Mouse (Mus musculus) limb, embryonic 11.5 days (tissue): ENCODE data around the gene Gm49387. TPM values are rescaled to one million over a fixed set of nuclear protein-coding genes. Genes with fewer than 3 reads are reported as not detected.
A peak's percentile ranks its signal among the peaks of the same experiment; 100 is the strongest.

Experiments
- ATAC-seq: fragments of 200-750 bp; cut with Nextera tagmentation; 2 replicates; pipeline ENCODE4 v1.8.0; 2017; ENCODE audit warnings: low read depth; ENCODE audit not compliant: insufficient number of reproducible peaks, low FRiP score, low TSS enrichment
- DNase-seq: peaks from one replicate; pipeline ENCODE4 v3.0.0-alpha.2; 2015; ENCODE audit warnings: low spot score
- H3K27ac ChIP-seq: fragments of 300-500 bp; sonication (generic); replicated peaks from 2 replicates; pipeline ENCODE4 v1.5.1; 2014; ENCODE audit warnings: low read depth, mild to moderate bottlenecking, low read length
- H3K27me3 ChIP-seq: fragments of 300-500 bp; sonication (generic); 2 replicates; pipeline ENCODE4 v1.6.1; 2014; ENCODE audit warnings: mild to moderate bottlenecking, low read length, mixed read lengths; ENCODE audit not compliant: control insufficient read depth, insufficient read depth
- H3K36me3 ChIP-seq: fragments of 300-500 bp; sonication (generic); 2 replicates; pipeline ENCODE4 v1.6.1; 2014; ENCODE audit warnings: mild to moderate bottlenecking, low read length, moderate library complexity, mixed read lengths; ENCODE audit not compliant: control insufficient read depth, insufficient read depth
- H3K4me1 ChIP-seq: fragments of 300-500 bp; sonication (generic); 2 replicates; pipeline ENCODE4 v1.6.1; 2014; ENCODE audit warnings: low read length, mixed read lengths; ENCODE audit not compliant: control insufficient read depth, insufficient read depth
- H3K4me2 ChIP-seq: fragments of 300-500 bp; sonication (generic); 2 replicates; pipeline ENCODE4 v1.6.1; 2014; ENCODE audit warnings: low read depth, mild to moderate bottlenecking, moderate library complexity; ENCODE audit not compliant: severe bottlenecking
- H3K4me3 ChIP-seq: fragments of 300-500 bp; sonication (generic); 2 replicates; pipeline ENCODE4 v1.5.1; 2014; ENCODE audit warnings: low read depth, low read length
- H3K9ac ChIP-seq: fragments of 300-500 bp; sonication (generic); 2 replicates; pipeline ENCODE4 v1.6.1; 2014; ENCODE audit warnings: mild to moderate bottlenecking, low read length
- H3K9me3 ChIP-seq: fragments of 300-500 bp; sonication (generic); 2 replicates; pipeline ENCODE4 v1.6.1; 2016; ENCODE audit warnings: low read length; ENCODE audit not compliant: control insufficient read depth
- WGBS: fragments of 180-500 bp; shearing (Covaris S2); extraction: QIAGEN DNeasy Blood & Tissue Kit; methylation state at CpG from one replicate; pipeline ENCODE4 v1.1.7; 2014; 5-methylcytosine and 5-hydroxymethylcytosine counted together
- polyA plus RNA-seq: library from polyadenylated mRNA; unstranded; fragments of >200 nt; fragmentation: Nextera tagmentation; extraction: Ambion mirVana; gene quantifications from 2 replicates; pipeline ENCODE4 v1.2.1, GENCODE M21; 2014

The Gm49387 gene
- polyA plus RNA-seq, 1 experiment from 2014 or later = 1.0 TPM

- H3K4me2 ChIP-seq = no peak overlapping the region
- no peak overlapping the region for H3K9ac ChIP-seq
- no peaks in the 10 kb centered on the region for H3K9me3 ChIP-seq
- H3K4me3 ChIP-seq = no peak overlapping the region
- DNase-seq = peak; percentile 19
- H3K27ac ChIP-seq = no peak overlapping the region; the same call in 1 of the 2 replicates
- no peak for ATAC-seq
- no peaks in the 10 kb centered on the region for H3K27me3 ChIP-seq
- peaks cover 26% of the 10 kb centered on the region for H3K4me1 ChIP-seq
- WGBS = 68% methylated on average over 12 of the region's 12 CpGs
- peaks cover 4% of the 10 kb centered on the region; the same call in 1 of the 2 replicates for H3K36me3 ChIP-seq
Observed at GRCm38 (mm10) chr14:31664903-31665565, 24.4 kb upstream of the Gm49387 start.

- Histone ChIP-seq H3K36me3 (peaks cover 4% of the 10 kb centered on the region; the same call in 1 of the 2 replicates), H3K27me3 (no peaks in the 10 kb centered on the region), H3K27ac (peak overlapping the region; percentile 97; the same call in 1 of the 2 replicates), H3K4me2 (no peak overlapping the region), H3K9ac (no peak overlapping the region), H3K4me3 (no peak overlapping the region), H3K9me3 (no peaks in the 10 kb centered on the region), H3K4me1 (peaks cover 28% of the 10 kb centered on the region)
- DNase-seq (peak; percentile 16), ATAC-seq (no peak)
- 85% methylated on average over 18 of the region's 18 CpGs for WGBS
Observed at GRCm38 (mm10) chr14:31664100-31664902, 23.6 kb upstream of the Gm49387 start.

DNA sequence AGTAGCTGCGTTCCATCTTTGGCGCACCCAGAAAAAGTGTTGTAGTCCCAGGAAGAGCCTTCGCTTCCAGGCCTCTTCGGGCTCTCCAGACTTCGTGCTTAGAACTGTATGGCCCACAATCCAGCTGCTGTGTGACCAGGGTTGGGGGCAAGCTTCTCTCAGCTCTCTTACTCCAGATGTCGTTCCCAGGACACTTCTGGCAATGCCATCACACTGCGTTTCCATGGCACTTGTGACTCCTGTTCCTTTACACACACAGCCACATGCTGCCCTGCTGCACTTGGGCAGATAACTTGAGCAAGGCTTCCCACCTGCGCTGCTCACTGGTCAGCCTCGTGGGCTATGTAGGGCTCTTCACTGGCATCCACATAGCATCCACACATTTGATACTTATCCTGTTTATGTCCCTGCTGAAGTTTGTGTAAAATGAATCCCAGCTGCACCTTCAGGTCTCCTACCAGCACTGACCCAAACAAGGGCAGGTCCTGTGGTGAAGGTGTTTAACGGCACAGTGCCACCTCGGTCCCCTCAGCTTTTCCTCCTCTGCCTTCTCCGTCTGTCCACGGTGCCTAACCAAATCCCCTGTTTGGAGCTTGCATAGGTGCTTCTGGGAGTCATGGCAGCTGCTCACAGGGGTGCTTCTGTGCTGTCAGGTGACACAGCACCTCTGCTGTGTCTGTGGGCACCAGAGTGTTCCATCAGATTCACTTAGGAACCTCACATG, 22.9 kb upstream of the Gm49387 start:
- WGBS = 80% methylated on average over 13 of the region's 13 CpGs
- no peak overlapping the region for H3K4me3 ChIP-seq
- peaks cover 28% of the 10 kb centered on the region for H3K4me1 ChIP-seq
- no peaks in the 10 kb centered on the region for H3K9me3 ChIP-seq
- no peak overlapping the region for H3K9ac ChIP-seq
- peak; percentile 22 for DNase-seq
- peak overlapping the region; percentile 97 for H3K27ac ChIP-seq
- no peaks in the 10 kb centered on the region for H3K27me3 ChIP-seq
- ATAC-seq = no peak
- no peak overlapping the region for H3K4me2 ChIP-seq
- H3K36me3 ChIP-seq = peaks cover 4% of the 10 kb centered on the region; the same call in 1 of the 2 replicates

- Histone ChIP-seq H3K27ac (peak overlapping the region; percentile 97), H3K27me3 (no peaks in the 10 kb centered on the region), H3K4me1 (peaks cover 28% of the 10 kb centered on the region), H3K4me3 (peak overlapping the region; percentile 21; the same call in 1 of the 2 replicates), H3K4me2 (peak overlapping the region; percentile 49), H3K9me3 (no peaks in the 10 kb centered on the region), H3K36me3 (peaks cover 4% of the 10 kb centered on the region; the same call in 1 of the 2 replicates), H3K9ac (peak overlapping the region; percentile 49)
- DNase-seq (no peak), ATAC-seq (peak; percentile 63)
- WGBS = 26% methylated on average over 9 of the region's 9 CpGs
Observed at GRCm38 (mm10) chr14:31662555-31663211, 22.0 kb upstream of the Gm49387 start.

DNA sequence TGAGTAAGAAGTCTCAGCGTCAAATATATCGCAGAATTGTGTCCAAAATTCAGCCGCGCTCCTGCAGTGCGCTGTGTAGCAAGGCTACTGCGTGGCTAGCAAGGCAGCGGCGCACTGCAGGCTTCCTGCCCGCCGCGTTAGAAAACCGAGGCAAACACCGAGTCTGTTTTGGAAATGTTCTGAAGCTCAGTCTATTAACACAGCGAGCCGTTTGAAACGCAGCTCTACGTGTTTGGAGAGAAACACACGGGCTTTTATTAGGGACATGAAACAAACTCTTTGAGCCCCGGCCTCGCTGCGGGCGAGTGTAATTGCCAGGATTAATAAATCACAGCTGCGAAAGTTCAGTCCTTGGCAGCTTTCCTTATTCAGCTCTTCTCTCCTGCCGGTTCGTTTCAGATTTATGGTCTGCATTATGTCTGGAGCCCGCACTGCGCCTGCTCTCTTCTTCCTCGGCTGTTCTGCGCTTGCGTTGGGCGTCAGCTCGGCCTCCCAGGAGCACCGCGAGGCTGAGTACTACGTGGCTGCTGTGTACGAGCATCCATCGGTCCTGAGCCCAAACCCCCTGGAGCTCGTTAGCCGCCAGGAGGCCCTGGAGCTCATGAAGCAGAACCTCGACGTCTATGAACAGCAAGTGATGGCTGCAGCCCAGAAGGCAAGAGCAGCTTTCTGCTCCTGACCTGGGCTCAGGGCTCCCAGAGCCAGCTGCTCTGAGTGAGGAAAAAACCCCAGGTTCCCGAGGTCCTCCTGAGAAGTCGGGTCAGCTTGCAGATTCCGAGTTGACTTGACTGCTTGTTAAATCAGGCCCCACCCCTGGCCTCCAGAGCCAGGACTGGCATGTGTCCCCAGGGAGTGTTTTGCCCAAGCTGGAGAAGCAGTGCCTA, 21.2 kb upstream of the Gm49387 start:
- Histone ChIP-seq H3K4me3 (peak overlapping the region; percentile 21), H3K27me3 (no peaks in the 10 kb centered on the region), H3K27ac (peak overlapping the region; percentile 97), H3K4me1 (peaks cover 28% of the 10 kb centered on the region), H3K4me2 (peak overlapping the region; percentile 49), H3K9me3 (no peaks in the 10 kb centered on the region), H3K36me3 (no peaks in the 10 kb centered on the region), H3K9ac (peak overlapping the region; percentile 49)
- DNase-seq = peak; percentile 89
- 1% methylated on average over 44 of the region's 44 CpGs for WGBS
- peak; percentile 92 for ATAC-seq

DNA sequence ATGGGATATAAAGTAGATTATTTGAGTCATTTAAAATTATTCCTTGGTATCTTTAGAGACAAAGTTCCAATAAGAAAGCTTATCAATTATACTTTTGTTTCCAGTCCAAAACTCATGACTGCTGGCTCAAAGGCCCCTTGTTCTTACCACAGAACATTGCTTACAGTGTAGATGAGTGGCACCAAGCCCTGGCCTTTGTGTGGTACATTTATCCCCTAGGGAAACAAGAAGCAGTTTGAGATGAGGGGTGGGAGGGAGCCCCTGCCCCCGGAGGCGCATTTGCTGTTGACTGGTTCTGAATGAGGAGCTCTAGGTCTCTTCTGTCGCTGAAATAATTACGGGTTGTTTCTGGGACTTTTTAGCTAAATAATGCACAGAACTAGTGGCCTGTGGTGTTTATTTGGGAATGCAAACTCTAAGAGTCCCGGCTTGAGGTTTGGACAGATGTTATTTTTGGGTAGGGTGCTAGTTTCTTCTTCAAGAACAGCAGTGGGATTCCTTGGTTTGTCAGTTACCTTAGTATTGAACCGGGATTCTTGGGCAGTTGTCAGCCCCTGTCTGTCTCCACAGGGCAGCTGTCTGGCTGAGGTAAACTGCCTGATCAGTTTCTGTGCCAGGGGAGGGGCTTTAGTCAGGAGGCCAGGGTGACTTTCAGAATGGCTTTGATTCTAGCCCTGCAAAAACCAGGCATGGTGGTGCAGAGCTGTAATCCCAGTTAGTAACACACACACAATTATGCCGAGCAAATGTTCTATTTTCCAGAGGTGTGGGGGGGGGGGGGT, 19.8 kb upstream of the Gm49387 start:
- H3K9ac ChIP-seq = no peak overlapping the region
- H3K27me3 ChIP-seq = no peaks in the 10 kb centered on the region
- H3K27ac ChIP-seq = peak overlapping the region; percentile 97
- DNase-seq = peak; percentile 25
- no peak overlapping the region for H3K4me2 ChIP-seq
- H3K36me3 ChIP-seq = no peaks in the 10 kb centered on the region
- WGBS = 62% methylated on average over 7 of the region's 7 CpGs
- peaks cover 28% of the 10 kb centered on the region for H3K4me1 ChIP-seq
- no peak for ATAC-seq
- H3K9me3 ChIP-seq = no peaks in the 10 kb centered on the region
- no peak overlapping the region for H3K4me3 ChIP-seq

- no peak overlapping the region for H3K4me3 ChIP-seq
- H3K9me3 ChIP-seq = no peaks in the 10 kb centered on the region
- DNase-seq = peak; percentile 21
- peak overlapping the region; percentile 57 for H3K27ac ChIP-seq
- peaks cover 28% of the 10 kb centered on the region for H3K4me1 ChIP-seq
- no peaks in the 10 kb centered on the region for H3K36me3 ChIP-seq
- no peak overlapping the region for H3K9ac ChIP-seq
- WGBS = 51% methylated on average over 10 of the region's 10 CpGs
- H3K4me2 ChIP-seq = no peak overlapping the region
- ATAC-seq = no peak
- H3K27me3 ChIP-seq = no peaks in the 10 kb centered on the region
Observed at GRCm38 (mm10) chr14:31659501-31660181, 19.0 kb upstream of the Gm49387 start.
